Mouse (Mus musculus) myocyte (in vitro differentiated cells): ENCODE data around the gene Gpc5.

Source experiments
- CEBPB ChIP-seq: IDR thresholded peaks from 2 replicates; pipeline ENCODE4 v1.6.1; 2011; ENCODE audit warnings: mild to moderate bottlenecking, moderate library complexity; ENCODE audit not compliant: poor library complexity, insufficient read depth, severe bottlenecking
- E2F4 ChIP-seq: IDR thresholded peaks from one replicate; pipeline ENCODE4 v1.6.1; 2011; ENCODE audit warnings: mild to moderate bottlenecking, control low read depth, moderate library complexity; ENCODE audit not compliant: insufficient read depth
- MAX ChIP-seq: IDR thresholded peaks from one replicate; pipeline ENCODE4 v1.6.1; 2011; ENCODE audit warnings: low read depth, mild to moderate bottlenecking, control low read depth
- MYOD1 ChIP-seq, 3 experiments: IDR thresholded peaks; one replicate each; pipeline ENCODE4 v1.6.1; 2011; ENCODE audit warnings: control low read depth in 2 of 3, low read depth in 2 of 3, mild to moderate bottlenecking in 2 of 3, moderate library complexity in 1 of 3; ENCODE audit not compliant: insufficient read length in 2 of 3, control insufficient read depth in 1 of 3
- POLR2A ChIP-seq: IDR thresholded peaks from one replicate; pipeline ENCODE4 v1.6.1; 2011; ENCODE audit warnings: low read depth, mild to moderate bottlenecking, control low read depth, moderate library complexity; ENCODE audit not compliant: insufficient read length
- REST ChIP-seq: IDR thresholded peaks from one replicate; pipeline ENCODE4 v1.6.1; 2011; ENCODE audit warnings: mild to moderate bottlenecking, control low read depth, moderate library complexity; ENCODE audit not compliant: insufficient read depth, insufficient read length
- SRF ChIP-seq: IDR thresholded peaks from one replicate; pipeline ENCODE4 v1.6.1; 2011; ENCODE audit warnings: low read depth; ENCODE audit not compliant: control insufficient read depth, insufficient read length
- TCF12 ChIP-seq: IDR thresholded peaks from one replicate; pipeline ENCODE4 v1.6.1; 2011; ENCODE audit warnings: mild to moderate bottlenecking, control low read depth; ENCODE audit not compliant: poor library complexity, insufficient read depth, severe bottlenecking
- TCF3 ChIP-seq: IDR thresholded peaks from one replicate; pipeline ENCODE4 v1.6.1; 2011; ENCODE audit warnings: low read depth, control low read depth; ENCODE audit not compliant: insufficient read length
- USF1 ChIP-seq: IDR thresholded peaks from one replicate; pipeline ENCODE4 v1.6.1; 2011; ENCODE audit warnings: low read depth, mild to moderate bottlenecking, control low read depth, moderate library complexity

GRCm38 (mm10) chr14:115444789-115445770 lies 353.1 kb downstream of the Gpc5 start:
- TF ChIP-seq POLR2A, result no peak
- TF ChIP-seq CEBPB, result no peak
- TF ChIP-seq E2F4, result no peak
- TF ChIP-seq TCF12, result no peak
- no peak for TF ChIP-seq MAX
- TF ChIP-seq REST, result no peak
- TF ChIP-seq TCF3, result no peak
- no peak for TF ChIP-seq MYOD1 (IDR thresholded peaks at IDR 0.05; ENCODE audit: control insufficient read depth in 1 of 3, insufficient read length in 2 of 3, low read depth in 2 of 3)
- no peak for TF ChIP-seq USF1
- no peak for TF ChIP-seq SRF
